Mouse (Mus musculus): ENCODE results near the gene Tmem50b.

GRCm38 (mm10) chr16:91538051-91538450, 59.5 kb downstream of the Tmem50b start:
- TF ChIP-seq ZNF384 (IDR thresholded peaks at IDR 0.05; ENCODE audit: low read depth, low read length) = no peak
- no peak for TF ChIP-seq HCFC1 (IDR thresholded peaks at IDR 0.05; ENCODE audit: borderline replicate concordance, insufficient read depth, low read length)
- no peak for TF ChIP-seq ZC3H11A (IDR thresholded peaks at IDR 0.05; ENCODE audit: borderline replicate concordance, low read depth, low read length)
